Mouse (Mus musculus) adrenal gland, postnatal 4 days (tissue): ENCODE data around the gene Sms. TPM values are rescaled to one million over a fixed set of nuclear protein-coding genes. Genes with fewer than 3 reads are reported as not detected.

Source experiments
- DNase-seq, 2 experiments: peaks; one replicate each; pipeline ENCODE4 v3.0.0; 2021 to 2022; ENCODE audit warnings: low spot score in 2 of 2, mixed read lengths in 2 of 2
- total RNA-seq, 2 experiments: library from RNA; stranded (reverse); gene quantifications; 2 replicates each; pipeline ENCODE4 v1.2.3; 2021

Sms gene
- total RNA-seq, 2 experiments from 2014 or later = 26.0 to 27.3 TPM

- DNase-seq = peak in 1 of 2 experiments; percentile 3
These were observed 37.7 kb downstream of the Sms start for GRCm38 (mm10) chrX:157454430-157454829.

GRCm38 (mm10) chrX:157449000-157449399, 43.1 kb downstream of the Sms start:
- no peak for DNase-seq

- DNase-seq = no peak
These were observed 44.7 kb downstream of the Sms start for GRCm38 (mm10) chrX:157447431-157447830.

GRCm38 (mm10) chrX:157434768-157435167, 57.3 kb downstream of the Sms start:
- DNase-seq = no peak

- no peak for DNase-seq
These were observed 72.6 kb downstream of the Sms start for GRCm38 (mm10) chrX:157419451-157419850.

- no peak for DNase-seq
These were observed 76.9 kb downstream of the Sms start, which contains the start of gene Phex for GRCm38 (mm10) chrX:157415212-157415611. TSS of gene Phex (minus strand) at chrX:157415312.

GRCm38 (mm10) chrX:157404919-157405318, 87.2 kb downstream of the Sms start:
- DNase-seq = no peak

Other genes starting within 250 kb of the Sms start
- under 1 TPM; 0.59 to 0.70 TPM for gene Phex, start 77.0 kb downstream of the Sms start, total RNA-seq
- 1 to 10 TPM; 1.5 to 2.8 TPM for gene Yy2, start 76.7 kb upstream of the Sms start, total RNA-seq
- gene Mbtps2, start 106.4 kb upstream of the Sms start, total RNA-seq = 10 to 100 TPM; 29.5 to 35.1 TPM
- gene Smpx, start 206.6 kb upstream of the Sms start, total RNA-seq = 10 to 100 TPM; 20.2 to 30.5 TPM